Mouse (Mus musculus): ENCODE measurements around the gene Cdh4.

Cdh4 gene

GRCm38 (mm10) chr2:179721534-179722516 is 279.6 kb downstream of the Cdh4 start:
- H3K9me3 ChIP-seq (ENCODE audit: low read length): no peaks in the 10 kb centered on the region
- H3K4me3 ChIP-seq (replicated peaks; ENCODE audit: low read length): no peak overlapping the region
- TF ChIP-seq POU5F1 (IDR thresholded peaks at IDR 0.05; ENCODE audit: borderline replicate concordance, low read length) (no peak), CTCF (conservative IDR thresholded peaks at IDR 0.05; ENCODE audit: low read length) (no peak), NANOG (IDR thresholded peaks at IDR 0.05; ENCODE audit: borderline replicate concordance, low read length) (no peak)
- H3K36me3 ChIP-seq (ENCODE audit: insufficient read depth, low read length): no peaks in the 10 kb centered on the region
- 0 out of 2 replicates have a peak, but pooled peaks cover under 1% of the 10 kb centered on the region for H3K27me3 ChIP-seq (ENCODE audit: insufficient read depth, low read length)
- H3K4me1 ChIP-seq (replicated peaks; ENCODE audit: low read depth, low read length): peaks cover 21% of the 10 kb centered on the region

GRCm38 (mm10) chr2:179722776-179723386 is 280.6 kb downstream of the Cdh4 start:
- H3K4me3 ChIP-seq (replicated peaks; ENCODE audit: low read length): no peak overlapping the region
- H3K4me1 ChIP-seq (replicated peaks; ENCODE audit: low read depth, low read length): peaks cover 21% of the 10 kb centered on the region
- no peaks in the 10 kb centered on the region for H3K27me3 ChIP-seq (ENCODE audit: insufficient read depth, low read length)
- TF ChIP-seq NANOG (IDR thresholded peaks at IDR 0.05; ENCODE audit: borderline replicate concordance, low read length) (no peak), CTCF (conservative IDR thresholded peaks at IDR 0.05; ENCODE audit: low read length) (peak; percentile 33), POU5F1 (IDR thresholded peaks at IDR 0.05; ENCODE audit: borderline replicate concordance, low read length) (no peak)
- H3K36me3 ChIP-seq (ENCODE audit: insufficient read depth, low read length): no peaks in the 10 kb centered on the region
- no peaks in the 10 kb centered on the region for H3K9me3 ChIP-seq (ENCODE audit: low read length)

GRCm38 (mm10) chr2:179723401-179723800 is 281.2 kb downstream of the Cdh4 start:
- peaks cover 21% of the 10 kb centered on the region for H3K4me1 ChIP-seq (replicated peaks; ENCODE audit: low read depth, low read length)
- H3K36me3 ChIP-seq (ENCODE audit: insufficient read depth, low read length): no peaks in the 10 kb centered on the region
- no peak overlapping the region for H3K4me3 ChIP-seq (replicated peaks; ENCODE audit: low read length)
- TF ChIP-seq NANOG (IDR thresholded peaks at IDR 0.05; ENCODE audit: borderline replicate concordance, low read length) (no peak), POU5F1 (IDR thresholded peaks at IDR 0.05; ENCODE audit: borderline replicate concordance, low read length) (no peak), CTCF (conservative IDR thresholded peaks at IDR 0.05; ENCODE audit: low read length) (no peak)
- H3K27me3 ChIP-seq (ENCODE audit: insufficient read depth, low read length): no peaks in the 10 kb centered on the region
- no peaks in the 10 kb centered on the region for H3K9me3 ChIP-seq (ENCODE audit: low read length)

GRCm38 (mm10) chr2:179729002-179729401 is 286.8 kb downstream of the Cdh4 start:
- no peaks in the 10 kb centered on the region for H3K27me3 ChIP-seq (ENCODE audit: insufficient read depth, low read length)
- H3K4me1 ChIP-seq (replicated peaks; ENCODE audit: low read depth, low read length): 0 out of 2 replicates have a peak, but pooled peaks cover 6% of the 10 kb centered on the region
- TF ChIP-seq CTCF (conservative IDR thresholded peaks at IDR 0.05; ENCODE audit: low read length) (peak; percentile 71), POU5F1 (IDR thresholded peaks at IDR 0.05; ENCODE audit: borderline replicate concordance, low read length) (no peak)
- no peaks in the 10 kb centered on the region for H3K36me3 ChIP-seq (ENCODE audit: insufficient read depth, low read length)
- no peaks in the 10 kb centered on the region for H3K9me3 ChIP-seq (ENCODE audit: low read length)
- H3K4me3 ChIP-seq (replicated peaks; ENCODE audit: low read length): no peak overlapping the region

GRCm38 (mm10) chr2:179729802-179730201 is 287.6 kb downstream of the Cdh4 start:
- Histone ChIP-seq H3K36me3 (ENCODE audit: insufficient read depth, low read length) (no peaks in the 10 kb centered on the region), H3K9me3 (ENCODE audit: low read length) (no peaks in the 10 kb centered on the region), H3K4me3 (replicated peaks; ENCODE audit: low read length) (no peak overlapping the region), H3K4me1 (replicated peaks; ENCODE audit: low read depth, low read length) (0 out of 2 replicates have a peak, but pooled peaks cover 6% of the 10 kb centered on the region), H3K27me3 (ENCODE audit: insufficient read depth, low read length) (no peaks in the 10 kb centered on the region)
- no peak for TF ChIP-seq CTCF (conservative IDR thresholded peaks at IDR 0.05; ENCODE audit: low read length)
- no peak for TF ChIP-seq POU5F1 (IDR thresholded peaks at IDR 0.05; ENCODE audit: borderline replicate concordance, low read length)
- TF ChIP-seq NANOG (IDR thresholded peaks at IDR 0.05; ENCODE audit: borderline replicate concordance, low read length): no peak

GRCm38 (mm10) chr2:179733141-179733831 is 291.1 kb downstream of the Cdh4 start:
- Histone ChIP-seq H3K27me3 (ENCODE audit: insufficient read depth, low read length) (0 out of 2 replicates have a peak, but pooled peaks cover 7% of the 10 kb centered on the region), H3K4me1 (replicated peaks; ENCODE audit: low read depth, low read length) (0 out of 2 replicates have a peak, but pooled peaks cover 6% of the 10 kb centered on the region), H3K4me3 (replicated peaks; ENCODE audit: low read length) (no peak overlapping the region), H3K36me3 (ENCODE audit: insufficient read depth, low read length) (no peaks in the 10 kb centered on the region), H3K9me3 (ENCODE audit: low read length) (no peaks in the 10 kb centered on the region)
- TF ChIP-seq NANOG (IDR thresholded peaks at IDR 0.05; ENCODE audit: borderline replicate concordance, low read length): no peak
- TF ChIP-seq CTCF (conservative IDR thresholded peaks at IDR 0.05; ENCODE audit: low read length): no peak
- TF ChIP-seq POU5F1 (IDR thresholded peaks at IDR 0.05; ENCODE audit: borderline replicate concordance, low read length): no peak

GRCm38 (mm10) chr2:179742419-179742818 is 300.2 kb downstream of the Cdh4 start:
- Histone ChIP-seq H3K4me1 (replicated peaks; ENCODE audit: low read depth, low read length) (no peaks in the 10 kb centered on the region), H3K27me3 (ENCODE audit: insufficient read depth, low read length) (peaks cover 19% of the 10 kb centered on the region), H3K4me3 (replicated peaks; ENCODE audit: low read length) (no peak overlapping the region), H3K36me3 (ENCODE audit: insufficient read depth, low read length) (no peaks in the 10 kb centered on the region), H3K9me3 (ENCODE audit: low read length) (no peaks in the 10 kb centered on the region)
- TF ChIP-seq NANOG (IDR thresholded peaks at IDR 0.05; ENCODE audit: borderline replicate concordance, low read length): no peak
- TF ChIP-seq POU5F1 (IDR thresholded peaks at IDR 0.05; ENCODE audit: borderline replicate concordance, low read length): no peak

- Histone ChIP-seq H3K36me3 (ENCODE audit: insufficient read depth, low read length) (no peaks in the 10 kb centered on the region), H3K27me3 (ENCODE audit: insufficient read depth, low read length) (peaks cover 19% of the 10 kb centered on the region), H3K9me3 (ENCODE audit: low read length) (no peaks in the 10 kb centered on the region), H3K4me3 (replicated peaks; ENCODE audit: low read length) (no peak overlapping the region), H3K4me1 (replicated peaks; ENCODE audit: low read depth, low read length) (no peaks in the 10 kb centered on the region)
- no peak for TF ChIP-seq CTCF (conservative IDR thresholded peaks at IDR 0.05; ENCODE audit: low read length)
- no peak for TF ChIP-seq NANOG (IDR thresholded peaks at IDR 0.05; ENCODE audit: borderline replicate concordance, low read length)
- no peak for TF ChIP-seq POU5F1 (IDR thresholded peaks at IDR 0.05; ENCODE audit: borderline replicate concordance, low read length)
Observed at GRCm38 (mm10) chr2:179742828-179743227, 300.6 kb downstream of the Cdh4 start.

All from E14TG2a.4 (cell line).